Mouse (Mus musculus): ENCODE results near the gene Ctdsp1.

- TF ChIP-seq CTCF (IDR thresholded peaks at IDR 0.05; ENCODE audit: low read depth, low read length) (peak; percentile 66), POLR2A (IDR thresholded peaks at IDR 0.05; ENCODE audit: extremely low read depth, insufficient read depth, low read length) (no peak)
These were observed 29.5 kb upstream of the Ctdsp1 start, which contains the start of gene Catip for GRCm38 (mm10) chr1:74361812-74362211.

Measured in liver, adult 2 months (tissue).